Mouse (Mus musculus) adrenal gland, adult 18-20 months (tissue): ENCODE measurements at regions not wholly inside any gene's neighbourhood (a gene's known extent, or its start where the extent isn't known, plus 50 kb on each side); places are given as distances from the start of the nearest gene placed in this dataset.

Experiments used
- DNase-seq, 2 experiments: peaks; one replicate each; pipeline ENCODE4 v3.0.0; 2021 to 2022; ENCODE audit warnings: low spot score in 2 of 2

- DNase-seq: peak; percentile 2 to 13
Observed at GRCm38 (mm10) chrY:43923126-43923525, 341.1 kb downstream of the Gm21739 start.
